Mouse (Mus musculus): ENCODE measurements around the gene Ddx55. TPM values are rescaled to one million over a fixed set of nuclear protein-coding genes. Genes with fewer than 3 reads are reported as not detected.

Ddx55 gene
- total RNA-seq (2021): 1 to 10 TPM; 5.4 to 6.0 TPM

DNA sequence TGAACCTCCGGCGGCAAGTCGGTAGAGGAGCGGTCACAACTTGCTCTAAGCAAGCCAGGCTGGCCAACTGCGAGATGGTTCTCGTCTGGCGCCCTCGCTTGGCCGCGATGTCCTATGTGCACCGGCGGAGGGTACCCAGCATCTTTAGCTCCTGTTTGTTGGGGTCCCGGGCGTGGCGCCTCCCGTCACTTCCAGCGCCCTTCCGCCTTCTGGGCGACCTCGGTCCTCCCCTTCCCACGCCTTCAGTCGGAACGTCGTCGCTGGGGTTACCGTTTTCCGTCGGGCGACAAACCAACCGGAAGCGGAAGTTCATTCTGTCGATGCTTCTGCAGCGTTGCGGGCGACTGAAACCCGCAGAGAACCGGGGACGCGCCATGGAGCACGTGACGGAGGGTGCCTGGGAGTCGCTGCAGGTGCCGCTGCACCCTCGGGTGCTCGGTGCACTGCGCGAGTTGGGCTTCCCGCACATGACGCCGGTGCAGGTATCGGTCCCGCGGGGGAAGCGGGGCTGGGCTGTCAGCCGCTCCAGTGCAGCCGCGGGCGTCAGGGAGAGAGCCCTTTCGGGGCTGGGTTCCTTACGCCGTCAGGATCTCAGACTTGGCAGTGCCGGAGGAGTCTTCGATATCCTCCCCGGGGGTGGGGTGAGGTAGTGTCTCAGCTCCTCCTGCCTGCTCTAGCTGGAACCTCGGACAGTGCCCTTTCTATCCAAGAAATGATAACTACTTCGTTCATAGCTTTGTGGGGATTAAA is at the start of gene Ddx55:
Gene Ddx55 (plus strand): TSS at position 307 of the 750 bp plus-strand sequence.
- peak; percentile 82 for DNase-seq (ENCODE audit: low spot score)
- intact Hi-C loops (cut with DNase I): loop anchor here (2.0 kb wide), 1 partner anchor 26 kb away; the partner anchor contains the start of genes Eif2b1 and Gtf2h3

DNA sequence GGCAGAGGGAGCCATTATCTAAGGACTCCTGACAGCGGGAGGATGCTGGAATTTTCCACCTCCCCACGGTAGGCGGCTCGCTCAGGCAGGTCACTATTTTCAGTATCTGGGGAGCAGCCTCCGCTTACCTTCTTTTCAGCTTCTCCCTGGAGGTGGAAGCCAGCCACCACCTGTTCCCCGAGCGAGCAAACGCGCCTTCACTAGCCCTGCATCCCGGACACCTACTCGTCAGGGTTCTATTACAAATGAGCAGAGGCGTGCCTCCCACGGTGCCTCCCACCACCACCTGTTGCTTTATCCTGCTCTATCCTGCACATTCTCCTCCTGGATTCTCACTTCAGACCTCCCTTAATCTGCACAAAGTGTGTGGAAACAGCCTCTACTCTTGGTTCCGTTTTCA is 48.9 kb upstream of the Ddx55 start:
- DNase-seq (ENCODE audit: low spot score): no peak
- intact Hi-C loops (cut with DNase I): no loop called here

DNA sequence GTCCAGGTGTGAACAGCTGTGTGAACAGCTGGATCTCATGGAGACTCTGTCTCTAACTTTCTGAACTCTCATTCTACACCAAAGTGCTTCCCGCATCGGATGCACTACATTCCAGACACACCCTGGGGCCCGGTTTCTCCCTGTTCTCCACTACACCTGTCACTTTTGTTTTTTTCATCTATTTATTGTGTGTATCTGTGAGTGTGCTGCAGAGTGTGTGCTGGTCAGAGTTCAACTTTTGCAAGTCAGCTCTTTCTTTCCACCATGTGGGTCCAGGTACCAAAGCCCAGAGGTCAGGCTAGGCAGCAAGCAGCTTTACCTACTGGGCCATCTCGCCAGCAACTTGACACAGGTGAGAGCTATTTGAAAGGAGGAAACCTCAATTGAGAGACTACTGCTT is 47.4 kb upstream of the Ddx55 start:
- intact Hi-C loops (cut with DNase I): no loop called here
- DNase-seq (ENCODE audit: low spot score): no peak

DNA sequence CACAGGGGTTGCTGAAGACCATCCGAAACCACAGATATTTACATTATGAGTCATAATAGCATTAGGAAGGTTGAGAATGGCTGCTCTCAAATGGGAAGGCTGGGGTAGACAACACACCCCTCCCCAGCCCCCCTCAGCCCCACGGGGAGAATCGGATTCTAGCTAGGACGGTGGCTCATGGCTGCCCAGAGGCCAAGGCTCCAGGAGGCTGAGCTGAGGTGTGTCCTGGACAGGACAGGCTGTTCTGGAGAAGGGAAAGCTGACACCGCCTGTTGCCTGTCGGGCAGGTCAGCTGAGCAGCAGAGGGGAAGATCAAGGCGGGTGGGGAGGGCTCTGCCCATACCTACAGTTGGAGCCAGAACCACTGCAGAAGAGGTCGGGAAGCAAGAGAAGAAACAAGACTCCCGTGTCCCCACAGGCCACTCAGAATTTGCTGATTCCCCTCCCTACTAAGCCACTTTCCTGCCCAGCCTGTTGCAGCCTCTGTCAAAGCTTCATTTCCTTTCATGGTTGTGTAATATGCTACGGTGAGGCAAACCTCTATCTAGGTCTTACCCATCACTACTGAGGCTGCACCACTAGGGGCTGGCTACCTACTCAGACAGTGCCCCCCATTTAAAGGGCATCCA is 45.8 kb upstream of the Ddx55 start:
- peak; percentile 40 for DNase-seq (ENCODE audit: low spot score)
- intact Hi-C loops (cut with DNase I): no loop called here

DNA sequence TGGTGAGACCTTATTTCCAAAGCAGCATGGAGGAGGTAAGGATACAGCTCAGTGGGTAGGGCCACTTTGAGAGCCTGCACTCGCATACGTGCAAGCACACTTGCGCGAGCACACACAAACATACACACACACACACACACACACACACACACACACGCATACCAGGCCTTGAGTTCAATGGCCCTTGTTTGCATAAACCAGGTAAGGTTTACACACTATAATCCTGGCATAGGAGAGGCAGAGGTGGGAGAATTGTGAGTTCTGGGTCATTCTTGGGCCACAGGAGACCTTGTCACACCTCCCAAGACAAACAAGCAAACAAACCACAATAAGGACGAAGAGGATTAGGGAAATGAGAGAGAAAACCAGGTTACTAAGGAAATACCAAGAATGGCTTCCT is 43.5 kb upstream of the Ddx55 start:
- no peak for DNase-seq (ENCODE audit: low spot score)
- intact Hi-C loops (cut with DNase I): no loop called here

DNA sequence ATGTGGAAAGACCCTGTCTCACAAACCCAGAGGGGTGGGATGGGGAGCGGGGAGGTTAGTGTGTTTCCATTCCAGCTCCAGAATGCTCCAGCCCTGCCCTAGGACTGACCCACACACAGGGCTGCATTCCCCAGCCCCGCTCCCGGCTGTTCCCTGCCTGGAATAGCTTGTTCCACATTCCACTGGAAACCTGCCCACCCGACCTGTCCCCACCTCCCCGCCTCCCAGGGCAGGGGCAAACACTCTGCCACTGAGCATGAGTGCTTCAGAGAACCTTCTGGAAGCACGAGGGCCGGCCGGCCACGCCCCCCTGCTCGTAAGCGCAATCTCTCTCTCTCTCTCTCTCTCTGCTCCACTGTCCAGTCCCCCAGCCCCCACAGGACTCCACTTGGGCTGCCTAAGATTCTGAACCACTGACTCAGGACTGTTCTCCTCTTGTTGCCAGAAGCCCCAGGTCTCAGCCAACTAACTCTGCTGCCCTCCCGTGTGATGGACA is 42.9 kb upstream of the Ddx55 start:
- peak; percentile 63 for DNase-seq (ENCODE audit: low spot score)
- intact Hi-C loops (cut with DNase I): no loop called here

DNA sequence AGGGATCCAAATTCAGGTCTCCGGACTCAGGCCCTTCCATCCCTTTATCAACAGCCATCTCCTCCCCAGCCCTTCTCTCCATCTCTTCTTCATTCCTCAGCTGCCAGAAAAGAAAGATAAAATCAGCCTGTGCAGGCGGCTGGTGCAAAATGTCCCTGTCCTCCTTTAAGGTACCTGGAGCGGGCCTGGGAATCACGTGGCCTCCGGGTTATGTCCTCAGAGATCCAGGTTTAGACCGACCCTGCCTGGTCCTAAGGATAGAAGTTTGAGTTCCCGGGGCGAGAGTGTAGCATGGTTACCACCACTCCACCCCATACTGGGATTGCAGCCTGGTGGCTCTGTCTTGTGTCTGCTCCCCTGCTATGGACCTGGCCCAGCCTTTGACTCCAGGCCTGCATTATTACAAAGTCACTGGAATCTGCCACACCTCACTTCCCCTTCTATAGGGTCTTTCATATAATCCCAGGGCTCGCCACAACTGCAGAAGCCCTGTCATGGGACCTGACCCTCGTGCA is 42.1 kb upstream of the Ddx55 start:
- intact Hi-C loops (cut with DNase I): no loop called here
- no peak for DNase-seq (ENCODE audit: low spot score)

DNA sequence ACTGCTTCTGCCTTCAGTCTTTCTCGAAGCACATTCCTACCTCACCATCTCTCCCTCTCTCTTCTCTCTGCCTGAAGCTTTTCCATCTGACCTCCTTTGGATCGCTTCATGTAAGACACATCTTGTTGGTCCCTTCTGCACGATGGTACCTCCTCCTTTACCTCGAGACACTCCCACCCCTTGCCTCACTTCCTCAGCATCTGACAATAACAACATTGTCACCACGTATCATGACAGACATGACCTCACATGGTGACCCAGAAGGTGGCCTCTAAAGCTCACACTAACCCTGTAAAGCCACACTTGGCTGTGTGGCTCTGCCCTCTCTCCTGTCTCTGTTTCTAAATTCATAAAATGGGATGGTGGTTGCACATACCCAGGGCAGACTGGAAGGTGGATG is 36.9 kb upstream of the Ddx55 start:
- no peak for DNase-seq (ENCODE audit: low spot score)
- intact Hi-C loops (cut with DNase I): no loop called here

DNA sequence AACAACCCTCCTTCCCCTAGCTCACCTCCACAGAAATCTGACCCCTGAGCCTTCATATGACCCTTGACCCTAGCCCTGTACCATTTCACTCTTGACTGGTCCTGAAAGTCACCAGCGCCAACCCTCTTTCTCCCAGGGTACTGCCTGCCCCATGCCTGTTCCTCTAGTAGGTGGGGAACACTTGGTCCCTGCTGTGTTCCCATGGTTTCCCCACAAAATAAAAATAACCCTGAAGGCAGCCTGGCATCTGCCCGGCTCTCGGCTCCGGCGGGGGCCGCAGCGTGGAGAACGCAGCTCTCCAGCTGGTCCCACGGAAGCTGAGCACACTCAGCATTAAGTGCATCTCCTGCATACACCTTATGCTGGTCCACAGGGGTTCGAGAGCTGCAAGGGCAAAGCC is 34.0 kb upstream of the Ddx55 start:
- no peak for DNase-seq (ENCODE audit: low spot score)
- intact Hi-C loops (cut with DNase I): no loop called here

DNA sequence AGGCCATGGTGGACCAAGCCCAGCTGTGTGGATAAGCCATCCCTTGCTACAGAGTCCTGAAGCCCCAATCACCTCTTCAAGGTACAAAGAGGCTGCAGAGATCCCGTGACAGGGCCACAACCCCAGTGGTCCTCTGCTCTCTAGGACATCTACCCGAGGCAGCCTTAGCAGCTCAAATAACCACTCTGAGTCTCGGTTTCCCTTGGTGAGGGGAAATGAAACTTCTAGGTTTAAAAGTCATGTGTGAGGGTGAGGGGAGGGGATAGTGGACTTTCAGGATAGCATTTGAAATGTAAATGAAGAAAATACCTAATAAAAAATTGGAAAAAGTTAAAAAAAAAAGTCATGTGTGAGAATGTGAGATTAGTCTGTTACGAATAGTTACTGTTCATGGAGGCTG is 31.1 kb upstream of the Ddx55 start:
- intact Hi-C loops (cut with DNase I): no loop called here
- DNase-seq (ENCODE audit: low spot score): no peak

DNA sequence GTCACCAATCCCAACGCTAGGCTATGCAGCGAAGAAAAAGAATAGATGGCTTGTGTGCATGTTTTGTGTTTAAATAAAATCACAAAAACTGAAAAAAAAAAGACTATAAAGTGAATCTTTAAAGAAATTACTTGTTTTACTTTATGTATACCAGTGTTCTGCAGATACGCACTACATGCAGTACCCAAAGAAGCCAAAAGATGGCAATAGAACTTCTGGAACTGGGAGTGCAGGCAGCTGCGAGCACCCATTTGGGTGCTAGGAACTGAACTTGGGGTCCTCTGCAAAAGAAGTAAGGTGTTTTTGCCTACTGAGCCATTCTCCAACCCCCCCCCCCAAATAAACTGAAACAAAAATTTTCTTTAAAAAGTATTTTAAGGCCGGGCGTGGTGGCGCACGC is 29.6 kb upstream of the Ddx55 start:
- intact Hi-C loops (cut with DNase I): no loop called here
- DNase-seq (ENCODE audit: low spot score): no peak

DNA sequence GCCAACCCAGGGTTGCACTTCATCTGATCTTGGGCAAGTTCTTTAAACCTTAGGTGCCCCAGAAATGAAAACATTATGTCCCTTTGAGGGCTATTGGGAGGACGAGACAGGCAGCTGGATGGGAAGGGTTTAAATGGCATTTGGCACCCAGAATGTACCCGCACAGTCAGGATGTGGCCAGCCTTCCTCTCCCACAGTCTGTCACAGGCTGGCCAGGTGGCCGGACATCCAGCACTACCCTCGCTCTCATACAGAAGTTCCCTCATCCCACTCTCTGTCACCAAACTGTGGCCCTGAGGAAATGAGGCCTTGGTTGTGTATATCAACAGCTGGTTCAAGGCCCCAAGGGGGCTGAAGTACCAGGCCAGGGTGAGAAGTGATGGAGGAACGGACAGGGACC is 27.7 kb upstream of the Ddx55 start:
- no peak for DNase-seq (ENCODE audit: low spot score)
- intact Hi-C loops (cut with DNase I): no loop called here

DNA sequence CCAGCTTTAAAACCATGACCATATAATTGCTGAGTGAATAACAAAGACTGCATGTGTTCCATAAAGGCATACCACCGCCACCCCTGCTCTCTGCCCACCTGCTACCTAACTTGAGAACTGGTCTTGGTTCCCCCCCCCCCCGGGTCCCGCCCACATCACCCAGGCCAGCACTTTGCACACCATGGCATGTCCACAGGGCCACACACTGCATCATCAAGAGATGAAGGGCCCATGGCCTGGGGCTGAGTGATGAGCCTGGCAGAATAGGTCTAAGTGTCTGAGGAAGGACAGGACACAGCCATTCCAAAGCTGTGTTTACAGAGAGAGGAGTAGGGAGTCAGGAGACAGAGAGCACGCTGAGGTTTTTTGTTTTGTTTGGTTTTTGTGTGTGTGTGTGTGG is 24.3 kb upstream of the Ddx55 start:
- intact Hi-C loops (cut with DNase I): loop anchor here (2.0 kb wide), 1 partner anchor 30 kb away; no protein-coding TSS in a partner anchor

DNA sequence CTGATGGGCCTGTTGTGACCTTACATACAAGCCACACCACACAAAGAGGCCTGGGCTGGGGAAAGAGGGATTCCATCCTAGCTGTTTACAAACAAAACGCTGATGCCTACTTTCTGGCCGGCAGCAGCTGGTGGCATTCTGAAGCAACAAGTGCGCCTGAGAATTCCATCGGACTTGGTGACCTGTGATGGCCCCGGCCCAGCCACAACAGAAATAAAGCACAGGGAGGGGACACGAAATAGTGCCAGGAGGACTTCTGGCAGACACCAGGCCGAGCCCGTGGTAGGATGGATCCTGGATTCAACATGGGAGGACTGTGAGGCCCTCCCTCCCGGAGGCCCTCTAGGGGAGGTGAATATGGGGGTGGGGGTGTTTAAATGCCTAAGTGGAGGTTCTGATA is 23.9 kb upstream of the Ddx55 start:
- intact Hi-C loops (cut with DNase I): loop anchor here (2.0 kb wide), 1 partner anchor 30 kb away; no protein-coding TSS in a partner anchor
- DNase-seq (ENCODE audit: low spot score): peak; percentile 41

More for the DNA sequence above, 24.3 kb upstream of the Ddx55 start:
- no peak for DNase-seq (ENCODE audit: low spot score)

DNA sequence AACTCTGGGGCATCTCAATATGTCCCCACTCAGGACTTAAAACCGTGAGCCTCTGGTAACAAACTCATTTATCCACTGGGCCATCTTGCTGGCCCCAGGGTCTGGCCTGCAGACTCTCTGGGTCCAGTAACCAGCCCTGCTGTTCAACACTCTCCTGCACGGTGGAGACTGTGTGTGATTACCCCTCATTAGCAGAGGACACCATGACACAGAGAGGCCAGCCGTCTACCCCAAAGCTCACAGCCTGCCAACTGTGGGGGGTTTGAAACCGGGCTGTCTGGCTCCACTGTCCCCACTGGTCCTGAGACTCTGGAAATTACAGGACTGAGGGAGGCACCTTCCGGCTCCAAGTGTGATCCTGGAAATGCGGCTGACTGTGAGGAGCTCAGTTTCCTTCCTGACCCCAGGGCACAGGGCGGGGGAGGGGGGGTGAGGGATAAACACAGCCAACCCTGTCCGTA is 23.4 kb upstream of the Ddx55 start:
- DNase-seq (ENCODE audit: low spot score): no peak

DNA sequence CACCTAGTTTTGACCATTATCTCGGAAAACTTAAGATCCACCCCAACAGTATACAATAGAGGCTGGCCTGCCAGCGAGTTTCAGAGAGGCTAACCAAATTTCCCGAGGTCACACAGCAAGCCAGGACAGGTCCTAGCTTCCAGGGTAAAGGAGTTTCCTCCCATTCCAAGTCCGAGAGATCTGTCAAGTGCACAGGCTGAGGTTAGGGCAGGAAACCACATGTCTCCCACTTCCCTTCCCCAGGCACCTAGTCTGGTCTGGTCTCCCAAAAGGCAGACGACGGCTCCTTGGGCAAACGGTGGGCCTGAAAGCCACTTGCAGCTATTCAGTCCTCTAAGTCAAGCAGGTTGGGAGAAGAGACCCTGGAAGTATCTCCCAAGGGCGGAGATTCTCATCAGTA is 23.0 kb upstream of the Ddx55 start:
- no peak for DNase-seq (ENCODE audit: low spot score)
- intact Hi-C loops (cut with DNase I): loop anchor here (2.0 to 10.0 kb wide), 2 partner anchors 31 to 175 kb away; no protein-coding TSS in a partner anchor

More for the DNA sequence above, 23.4 kb upstream of the Ddx55 start:
- intact Hi-C loops (cut with DNase I): loop anchor here (2.0 kb wide), 1 partner anchor 30 kb away; no protein-coding TSS in a partner anchor

DNA sequence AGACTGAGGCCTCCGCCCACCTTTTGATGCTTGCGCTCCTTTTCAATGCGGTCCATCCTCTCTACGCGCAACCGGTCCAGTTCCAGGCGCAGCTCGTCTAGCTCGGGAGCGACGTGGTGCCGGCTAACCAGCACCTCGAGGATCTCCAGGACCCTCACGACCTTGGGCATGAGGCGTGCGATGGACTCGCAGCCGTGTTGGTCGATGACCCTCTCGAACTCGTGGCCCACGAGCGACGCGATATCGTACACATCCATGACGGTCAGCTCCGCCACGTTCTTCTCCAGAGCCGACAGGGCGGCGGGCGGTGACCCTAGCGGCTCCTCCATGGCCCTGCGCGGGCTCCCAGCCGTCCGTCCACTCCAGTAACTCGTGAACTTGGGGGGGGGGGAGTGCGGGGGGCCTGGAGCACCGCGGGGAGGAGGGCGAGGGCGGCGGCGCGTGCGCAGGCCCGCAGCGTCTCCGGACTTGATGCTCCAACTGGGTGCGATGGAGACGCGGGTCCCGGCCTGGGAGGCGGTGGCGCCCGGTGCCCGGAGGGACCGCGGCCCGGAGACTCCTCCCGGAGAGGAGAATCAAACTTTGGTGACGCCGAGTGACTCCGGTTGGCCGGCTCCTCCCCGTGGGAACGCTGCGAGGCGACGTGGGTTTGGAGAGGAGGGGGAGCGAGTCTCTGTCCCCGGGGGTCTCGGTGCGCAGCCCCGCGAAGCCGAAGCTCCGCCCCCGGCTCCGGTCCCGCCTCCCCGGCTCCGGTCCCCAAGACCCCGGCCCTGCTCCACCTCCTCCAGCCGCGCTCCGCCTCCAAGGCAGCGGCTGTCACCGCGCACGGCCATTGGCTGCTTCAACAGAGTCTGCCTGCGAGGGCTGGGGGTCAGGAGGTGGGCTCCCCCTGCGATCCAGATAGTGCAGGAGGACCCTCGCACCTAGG is 21.7 kb upstream of the Ddx55 start, which contains the start of gene Rilpl1:
Gene Rilpl1 (minus strand): TSS at position 737 of the 928 bp plus-strand sequence.
- intact Hi-C loops (cut with DNase I): loop anchor here (10.0 kb wide), 1 partner anchor 176 kb away; no protein-coding TSS in a partner anchor
- DNase-seq (ENCODE audit: low spot score): peak; percentile 82

DNA sequence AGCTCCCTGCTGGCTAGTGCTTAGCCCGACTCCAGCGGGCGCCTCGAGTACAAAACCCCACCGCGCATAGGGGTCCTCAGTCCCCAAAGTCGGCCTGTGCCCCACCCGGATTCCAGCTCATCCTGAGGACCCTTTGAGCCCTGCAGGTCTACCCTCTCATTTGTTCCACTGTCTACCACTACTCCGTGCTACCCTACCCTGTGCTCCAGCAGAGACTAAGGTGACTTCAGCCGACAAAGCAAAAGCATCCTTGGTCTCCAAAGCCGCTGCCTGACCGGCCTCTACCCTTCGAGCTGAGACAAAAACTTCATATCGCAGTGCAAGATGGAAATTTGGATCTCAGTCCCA is 21.1 kb upstream of the Ddx55 start:
- no peak for DNase-seq (ENCODE audit: low spot score)
- intact Hi-C loops (cut with DNase I): loop anchor here (10.0 kb wide), 1 partner anchor 177 kb away; no protein-coding TSS in a partner anchor

DNA sequence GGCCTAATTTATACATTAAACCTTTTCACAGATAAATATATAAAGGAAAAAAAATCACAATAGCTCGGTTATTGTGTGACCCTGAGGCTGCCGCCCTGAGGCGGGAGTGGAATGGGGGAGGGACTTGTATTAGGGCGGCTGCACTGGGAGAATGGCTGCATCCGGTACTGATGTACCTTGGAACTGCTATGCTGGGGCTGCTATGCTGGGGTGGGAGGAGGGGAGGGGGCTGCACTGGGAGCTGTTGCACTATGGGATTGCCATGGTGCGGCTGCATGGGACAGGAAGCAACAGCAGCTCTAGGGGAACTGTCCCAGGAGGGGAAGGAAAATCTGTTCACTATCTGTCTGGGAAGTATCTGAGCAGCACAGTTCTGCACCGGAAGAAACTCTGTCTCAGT is 20.2 kb upstream of the Ddx55 start:
- intact Hi-C loops (cut with DNase I): loop anchor here (10.0 kb wide), 1 partner anchor 178 kb away; no protein-coding TSS in a partner anchor

More for the DNA sequence above, 20.2 kb upstream of the Ddx55 start:
- DNase-seq (ENCODE audit: low spot score): no peak

Data from heart, postnatal 25 days (tissue).